Mouse (Mus musculus): ENCODE results near the gene Rbfox1. TPM values are rescaled to one million over a fixed set of nuclear protein-coding genes. Genes with fewer than 3 reads are reported as not detected.
A peak's percentile ranks its signal among the peaks of the same experiment; 100 is the strongest.

The Rbfox1 gene
- not detected in 2 replicates for total RNA-seq (2014; fragmentation: Nextera tagmentation)
- 0.04 TPM in 1 of 2 replicates, not detected in the other for total RNA-seq (2017)

DNA sequence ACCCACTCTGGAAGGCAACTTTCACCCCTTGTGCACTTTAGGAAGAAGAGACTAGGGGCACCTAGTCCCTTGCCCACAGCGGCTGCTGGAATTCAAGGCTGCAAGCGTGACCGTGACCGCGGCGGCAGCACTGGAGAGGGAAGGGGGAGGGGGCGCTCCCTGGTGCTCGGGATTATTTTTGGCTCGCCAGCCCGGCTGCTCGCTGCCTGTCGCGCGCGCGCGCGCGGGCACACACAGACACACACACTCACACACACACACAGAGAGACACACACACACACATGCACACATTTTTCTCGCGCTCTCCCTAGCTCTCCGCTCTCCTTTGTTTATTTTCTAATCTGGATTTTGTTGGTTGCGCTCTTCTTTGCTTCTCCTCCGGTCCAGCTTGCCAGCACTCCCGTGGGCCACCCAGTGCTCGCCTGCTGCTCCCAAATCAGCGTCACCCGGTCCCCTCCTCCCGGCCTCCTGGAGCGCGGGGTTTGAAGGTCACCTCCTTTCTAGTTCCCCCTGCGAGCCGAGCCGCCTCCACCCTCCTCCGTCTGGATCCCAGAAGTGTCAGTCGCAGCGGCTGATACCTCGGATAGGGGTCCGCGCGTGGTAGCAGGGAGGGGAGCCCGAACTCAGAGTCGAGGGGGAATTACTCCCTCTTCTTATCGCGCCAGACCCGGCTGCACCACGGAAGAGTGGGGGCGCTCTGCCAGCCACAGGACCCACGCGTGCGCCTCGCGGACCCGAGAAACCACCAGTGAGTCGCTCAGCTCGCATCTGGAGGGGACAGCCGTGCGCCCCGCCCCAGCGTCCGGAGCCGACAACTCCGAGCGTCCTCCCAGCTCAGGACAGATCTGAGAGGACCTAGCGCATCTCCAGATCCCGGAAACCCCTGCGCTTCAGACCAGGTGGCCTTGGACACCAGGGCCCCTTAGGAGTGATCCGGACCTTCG is at the start of gene Rbfox1:
Rbfox1 (plus strand) TSS at position 610 of the 944 bp plus-strand sequence.
- ATAC-seq (replicated peaks; ENCODE audit: low FRiP score, low TSS enrichment, poor library complexity, severe bottlenecking) = no peak

DNA sequence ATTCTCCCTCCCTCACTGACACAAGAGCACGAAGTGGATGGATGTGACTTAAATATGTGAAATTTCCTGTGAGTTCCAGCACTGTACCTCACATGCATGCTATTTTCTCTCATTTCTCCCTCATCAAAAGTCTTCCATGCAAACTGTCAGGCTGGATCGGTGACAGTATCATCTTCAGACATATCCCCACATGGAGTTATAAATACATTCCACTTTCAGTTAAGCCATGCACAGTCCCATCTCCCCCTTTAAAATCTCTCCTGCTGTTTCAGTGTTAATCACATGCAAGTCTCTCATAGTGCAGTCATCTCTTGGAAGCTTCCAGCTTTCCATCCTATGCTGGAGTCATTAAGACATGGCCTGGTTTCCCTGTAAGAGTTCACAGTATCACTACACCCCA is 48.4 kb upstream of the Rbfox1 start:
- ATAC-seq (replicated peaks; ENCODE audit: low FRiP score, low TSS enrichment, poor library complexity, severe bottlenecking) = no peak

DNA sequence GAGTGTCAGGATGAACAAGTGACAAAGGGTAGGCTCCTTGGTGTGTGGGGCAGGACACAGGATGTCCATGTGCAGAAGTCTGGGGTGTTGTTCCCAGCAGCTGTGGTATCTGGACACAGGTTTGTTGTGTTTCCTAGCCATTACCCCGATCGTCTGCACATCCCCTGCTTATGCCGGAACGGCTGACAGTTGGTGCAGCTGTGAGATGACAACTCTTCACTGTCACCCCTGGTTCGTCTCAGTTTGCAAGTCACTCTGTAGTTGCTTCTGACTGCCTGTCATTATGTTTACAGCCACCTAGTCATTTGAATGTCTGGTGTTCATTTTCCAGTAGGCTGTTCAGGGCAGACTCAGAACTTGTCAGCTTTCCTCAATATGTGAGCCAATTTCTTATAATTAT is 44.0 kb upstream of the Rbfox1 start:
- no peak for ATAC-seq (replicated peaks; ENCODE audit: low FRiP score, low TSS enrichment, poor library complexity, severe bottlenecking)

DNA sequence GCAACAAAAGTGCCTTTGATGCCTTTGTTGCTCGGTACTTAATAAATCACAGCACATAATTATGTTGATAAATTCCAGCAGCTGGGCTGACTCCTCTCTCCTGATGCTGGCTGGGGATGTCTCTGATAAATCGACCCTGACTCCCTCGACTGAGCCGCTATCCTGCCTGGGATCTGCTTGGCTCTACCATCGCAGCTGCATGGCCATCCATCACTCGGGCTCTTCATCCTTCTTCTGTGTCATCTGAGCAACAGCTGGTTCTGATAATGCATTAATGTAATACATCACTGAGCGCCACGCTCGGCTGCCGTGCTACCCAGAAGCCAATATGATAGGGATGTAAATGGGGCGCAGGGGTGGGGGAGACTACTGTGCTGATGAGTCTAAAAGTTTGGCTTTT is 39.5 kb upstream of the Rbfox1 start:
- ATAC-seq (replicated peaks; ENCODE audit: low FRiP score, low TSS enrichment, poor library complexity, severe bottlenecking) = no peak

DNA sequence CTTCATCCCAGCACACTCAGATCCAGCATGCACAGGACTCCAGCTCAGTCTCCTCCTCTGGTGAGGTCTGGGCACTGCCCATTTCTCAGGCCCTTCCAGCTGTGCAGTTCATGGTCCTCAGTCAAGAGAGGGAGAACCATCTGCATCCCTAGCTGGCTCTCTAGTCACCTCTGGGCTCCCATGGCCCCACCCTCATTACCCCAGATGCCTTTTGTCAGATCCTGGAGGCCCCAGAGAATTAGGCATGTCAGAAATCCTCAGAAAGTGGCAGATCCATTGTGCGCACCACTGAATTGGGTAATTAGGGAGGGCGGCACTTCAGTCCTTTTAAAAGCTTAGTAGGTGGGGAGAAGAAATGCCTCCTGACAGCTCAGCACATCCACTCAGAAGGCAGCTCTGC is 32.1 kb upstream of the Rbfox1 start:
- ATAC-seq (replicated peaks; ENCODE audit: low FRiP score, low TSS enrichment, poor library complexity, severe bottlenecking) = no peak

DNA sequence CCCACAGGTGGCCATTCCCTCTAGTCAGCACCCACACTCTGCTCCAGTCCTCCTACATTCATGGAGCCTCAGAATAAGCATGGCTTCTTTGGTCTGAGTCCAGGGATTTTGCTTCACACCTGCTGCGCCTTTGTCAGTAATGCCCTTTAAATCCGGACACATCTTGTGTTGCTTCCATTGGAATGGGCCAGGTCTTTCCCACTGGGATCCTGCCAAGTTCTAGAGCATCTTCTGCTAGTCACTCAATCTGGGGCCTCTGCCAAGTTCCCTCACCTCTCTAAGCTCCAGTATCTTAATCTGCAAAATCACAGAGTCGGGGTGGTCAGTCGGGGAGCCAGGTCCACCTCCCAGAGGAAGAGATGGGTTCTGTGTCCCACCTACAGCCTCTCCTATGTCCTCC is 20.8 kb upstream of the Rbfox1 start:
- ATAC-seq (replicated peaks; ENCODE audit: low FRiP score, low TSS enrichment, poor library complexity, severe bottlenecking) = no peak

DNA sequence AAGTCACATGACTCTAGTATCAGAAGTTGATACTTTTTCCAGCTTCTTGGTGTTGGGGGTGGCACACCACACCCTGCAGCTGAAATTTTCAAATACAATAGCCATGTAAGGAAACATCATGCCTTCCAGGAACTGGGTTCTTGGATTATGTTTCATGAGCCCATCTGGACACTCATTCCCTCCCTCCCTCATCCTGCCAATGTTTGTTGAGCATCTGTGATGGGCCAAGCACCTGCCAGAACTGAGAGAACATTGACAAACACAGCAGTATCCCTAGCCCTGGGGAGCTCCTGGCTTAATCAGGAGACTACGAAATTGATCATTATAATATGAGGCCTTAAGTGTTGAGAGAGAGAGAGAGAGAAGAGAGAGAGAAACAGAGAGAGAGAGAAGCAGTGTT is 18.2 kb upstream of the Rbfox1 start:
- ATAC-seq (replicated peaks; ENCODE audit: low FRiP score, low TSS enrichment, poor library complexity, severe bottlenecking) = no peak

DNA sequence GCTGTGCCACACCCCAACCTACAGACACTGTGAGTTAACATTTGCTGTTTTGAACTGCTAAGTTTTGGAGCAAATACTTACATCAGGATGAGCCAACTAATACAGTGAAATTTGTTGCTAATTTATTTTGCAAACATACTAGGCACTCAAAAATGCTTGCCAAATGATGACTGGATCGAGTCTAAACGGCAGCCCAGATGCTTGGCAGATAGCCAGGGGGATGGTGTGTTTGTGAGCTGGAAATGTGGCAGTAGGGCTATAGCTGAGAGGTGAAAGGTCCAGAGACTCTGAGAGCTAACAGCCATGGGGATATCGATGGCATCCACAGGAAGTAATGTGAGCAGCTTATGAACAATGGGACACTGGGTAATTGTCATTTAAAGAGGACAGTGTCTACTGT is 14.8 kb upstream of the Rbfox1 start:
- no peak for ATAC-seq (replicated peaks; ENCODE audit: low FRiP score, low TSS enrichment, poor library complexity, severe bottlenecking)

DNA sequence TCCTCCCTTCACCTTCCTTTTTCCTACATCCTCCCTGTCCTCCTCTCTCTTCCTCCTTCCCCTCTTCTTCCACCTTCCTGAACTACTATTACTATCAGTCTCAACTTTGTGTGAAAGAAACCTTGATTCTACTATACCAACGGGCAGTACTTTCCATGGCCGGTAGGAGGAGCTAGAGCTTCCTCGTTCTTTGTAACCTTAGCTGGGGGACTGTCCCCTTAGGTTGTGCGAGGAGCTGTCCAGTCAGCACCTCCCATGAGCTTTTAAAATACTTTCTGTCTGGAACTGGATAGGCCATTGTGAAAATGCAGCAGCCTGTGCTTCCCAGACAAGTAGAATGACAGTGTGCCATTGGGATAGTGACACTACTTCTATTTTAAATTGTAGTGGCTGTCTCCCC is 3.3 kb upstream of the Rbfox1 start:
- peak; percentile 74 for ATAC-seq (replicated peaks; ENCODE audit: low FRiP score, low TSS enrichment, poor library complexity, severe bottlenecking)

DNA sequence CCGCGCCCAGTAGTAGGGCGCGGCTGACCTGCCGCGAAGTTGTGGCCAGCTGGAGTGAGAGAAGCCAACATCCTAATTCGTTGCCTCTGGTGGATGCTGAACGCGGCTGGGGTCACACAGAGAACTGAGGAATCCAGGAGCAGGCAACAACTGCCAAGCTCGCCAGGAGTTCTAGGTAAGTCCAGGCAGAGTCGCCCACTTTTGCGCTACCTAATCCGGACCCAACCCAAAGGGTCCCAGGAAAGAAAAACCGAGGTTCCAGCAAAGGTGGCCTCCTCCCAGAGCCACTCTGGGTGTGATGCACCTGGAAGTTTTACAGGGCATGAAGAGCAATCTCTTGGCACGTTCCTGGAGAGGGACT is 515 bp downstream of the Rbfox1 start:
- ATAC-seq (replicated peaks; ENCODE audit: low FRiP score, low TSS enrichment, poor library complexity, severe bottlenecking) = no peak

DNA sequence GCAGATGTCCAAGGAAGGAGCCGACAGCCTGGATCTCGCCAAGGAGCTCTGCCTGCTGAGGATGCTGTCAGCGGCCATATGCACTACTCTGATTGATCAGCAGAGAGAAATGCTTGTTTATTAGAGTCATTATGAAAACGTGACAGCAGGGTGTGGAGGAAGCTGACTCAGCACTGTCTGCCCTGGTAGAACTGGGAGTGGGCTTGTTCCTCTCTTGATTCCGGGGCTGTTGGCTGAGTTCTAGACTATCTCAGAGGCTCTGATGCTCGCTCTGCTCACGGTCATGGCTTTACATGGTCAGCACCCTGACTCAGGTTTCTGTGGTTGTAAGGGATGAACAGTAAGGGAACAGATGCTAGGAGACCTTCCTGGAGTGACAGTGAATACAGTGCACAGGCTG is 10.4 kb downstream of the Rbfox1 start:
- no peak for ATAC-seq (replicated peaks; ENCODE audit: low FRiP score, low TSS enrichment, poor library complexity, severe bottlenecking)

DNA sequence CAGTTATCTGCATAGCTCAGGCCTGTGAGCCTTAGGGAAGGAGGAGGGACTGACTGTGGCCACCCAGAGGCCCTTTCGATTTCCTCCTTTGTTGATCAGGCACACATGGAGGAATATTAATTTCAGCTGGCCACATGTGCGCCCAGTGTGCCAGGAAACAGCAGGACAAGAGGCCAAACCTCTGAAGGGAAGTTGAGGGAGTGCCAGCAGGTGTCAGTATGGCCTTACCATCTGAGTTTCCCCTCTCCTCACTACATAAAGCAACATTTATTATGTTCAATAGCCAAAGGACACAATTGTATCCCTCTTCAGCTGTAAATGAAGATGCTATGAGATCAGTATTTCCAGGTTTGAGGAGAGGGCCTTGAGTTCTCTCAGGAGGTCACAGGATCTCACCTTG is 13.2 kb downstream of the Rbfox1 start:
- no peak for ATAC-seq (replicated peaks; ENCODE audit: low FRiP score, low TSS enrichment, poor library complexity, severe bottlenecking)

DNA sequence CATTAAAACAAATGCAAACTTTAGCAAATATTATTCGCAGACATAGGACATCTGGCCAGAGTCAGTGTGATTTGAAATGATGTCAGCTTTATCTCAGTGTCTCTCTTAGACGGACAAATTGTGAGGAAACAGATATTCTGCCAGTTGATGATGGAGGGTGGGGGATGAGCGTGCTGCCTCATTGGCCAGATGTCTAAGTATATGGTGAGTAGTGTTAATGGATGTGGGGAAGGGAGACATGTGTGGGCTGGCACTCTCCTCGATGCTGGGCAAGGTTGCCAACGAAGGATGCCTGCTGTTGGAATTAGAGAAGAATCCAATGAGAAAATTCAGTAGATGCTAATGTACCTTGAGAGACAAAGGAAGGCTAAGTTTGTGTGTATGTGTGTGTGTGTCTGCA is 25.6 kb downstream of the Rbfox1 start:
- no peak for ATAC-seq (replicated peaks; ENCODE audit: low FRiP score, low TSS enrichment, poor library complexity, severe bottlenecking)

DNA sequence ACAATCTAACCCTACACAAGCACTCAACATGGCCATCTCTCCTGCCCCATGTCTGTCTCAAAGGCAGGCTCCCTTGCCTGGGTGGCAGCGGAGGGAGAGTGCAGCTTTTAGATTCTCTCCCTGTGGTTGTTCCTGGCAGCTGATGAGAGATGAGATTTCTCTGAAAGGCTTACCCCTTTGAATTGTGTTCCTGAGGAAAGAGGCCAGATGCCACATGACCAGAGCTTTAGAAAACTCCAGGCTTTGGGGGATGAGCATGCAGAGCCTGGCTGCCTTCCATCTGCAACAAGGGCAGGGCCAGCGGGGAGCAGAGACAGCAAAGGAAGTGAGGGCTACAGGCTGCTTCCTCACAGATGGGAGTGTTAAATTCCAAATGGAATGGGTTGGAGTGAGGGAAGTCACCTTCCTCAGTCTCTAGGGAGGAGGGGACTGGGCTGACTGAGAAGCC is 26.7 kb downstream of the Rbfox1 start:
- ATAC-seq (replicated peaks; ENCODE audit: low FRiP score, low TSS enrichment, poor library complexity, severe bottlenecking) = no peak

DNA sequence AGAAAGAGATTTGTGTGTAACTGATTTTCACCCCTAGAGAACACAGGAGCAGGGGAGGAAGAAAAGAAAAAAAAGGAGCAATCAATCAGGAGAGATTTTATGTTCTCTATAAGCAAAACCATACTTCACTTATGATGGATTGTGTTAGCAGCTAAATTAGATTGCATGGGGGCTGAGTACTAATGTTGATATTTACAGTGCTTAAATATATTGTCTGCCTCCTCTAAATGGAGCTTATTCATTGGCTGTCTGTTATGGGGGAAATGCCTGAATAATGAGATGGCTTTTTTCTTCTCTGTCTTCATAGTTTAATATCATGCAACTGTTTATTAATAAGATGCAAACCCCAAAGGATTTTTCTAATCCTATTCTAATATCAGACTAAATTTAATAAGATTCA is 32.8 kb downstream of the Rbfox1 start:
- ATAC-seq (replicated peaks; ENCODE audit: low FRiP score, low TSS enrichment, poor library complexity, severe bottlenecking) = no peak

DNA sequence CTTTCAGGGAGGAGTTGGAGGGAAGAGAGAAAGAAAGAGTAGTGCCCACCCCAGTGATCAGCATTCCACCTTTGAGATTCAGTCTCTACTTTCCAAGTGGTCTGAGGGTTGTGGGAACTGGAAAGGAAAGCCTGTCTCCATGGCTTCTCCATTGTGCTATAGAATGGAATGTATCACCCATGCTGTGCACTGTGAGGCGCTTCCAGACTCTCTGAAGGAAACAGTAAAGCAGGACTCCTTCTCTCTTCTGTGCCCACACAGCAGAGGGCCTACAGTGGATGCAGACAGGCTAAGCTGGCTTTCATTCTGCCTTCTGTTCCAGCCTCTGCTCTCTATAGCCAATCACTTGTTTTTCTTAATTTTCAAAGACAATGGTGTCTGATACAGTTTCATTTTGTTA is 41.8 kb downstream of the Rbfox1 start:
- ATAC-seq (replicated peaks; ENCODE audit: low FRiP score, low TSS enrichment, poor library complexity, severe bottlenecking) = no peak

DNA sequence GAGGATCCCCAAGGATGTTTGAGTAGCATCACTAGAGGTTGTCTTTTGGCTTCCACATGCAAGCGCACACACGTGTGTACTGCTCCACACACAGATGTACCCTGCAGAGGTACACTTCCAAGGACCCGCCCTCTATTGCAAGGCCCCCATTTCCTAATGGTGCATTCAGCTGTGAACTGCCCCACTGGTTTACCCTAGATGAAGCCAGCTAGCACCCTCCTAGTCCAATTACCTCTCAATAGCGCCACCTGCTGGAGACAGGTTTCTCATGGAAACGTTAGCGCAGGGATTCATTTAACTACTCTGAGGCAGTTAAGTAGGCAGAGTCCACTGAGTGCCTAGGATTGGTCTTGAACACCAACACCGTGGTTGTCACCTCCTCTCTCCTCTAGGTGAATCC is 46.5 kb downstream of the Rbfox1 start:
- ATAC-seq (replicated peaks; ENCODE audit: low FRiP score, low TSS enrichment, poor library complexity, severe bottlenecking) = 0 out of 2 replicates have a peak, but pooled peaks have one; percentile 57

DNA sequence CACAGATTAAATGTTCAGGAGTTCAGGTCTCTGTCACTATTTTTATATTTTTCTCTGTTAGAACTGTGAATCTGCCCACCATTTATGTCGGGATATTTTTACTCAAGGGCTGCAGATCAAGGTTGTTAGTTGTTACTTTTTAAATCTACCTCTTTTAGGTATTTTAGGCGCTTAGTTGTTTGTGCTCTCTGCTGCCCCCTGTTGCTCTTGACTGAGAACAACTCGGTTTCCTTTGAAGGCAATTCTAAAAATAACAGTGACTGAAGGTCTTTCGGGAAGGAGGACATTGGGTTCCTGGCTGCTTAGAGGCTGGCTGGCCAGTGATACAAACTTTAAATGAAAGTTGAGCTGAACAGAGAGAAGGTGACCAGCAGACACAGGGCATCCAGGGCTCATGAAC is 54.9 kb downstream of the Rbfox1 start:
- ATAC-seq (replicated peaks; ENCODE audit: low FRiP score, low TSS enrichment, poor library complexity, severe bottlenecking) = no peak

DNA sequence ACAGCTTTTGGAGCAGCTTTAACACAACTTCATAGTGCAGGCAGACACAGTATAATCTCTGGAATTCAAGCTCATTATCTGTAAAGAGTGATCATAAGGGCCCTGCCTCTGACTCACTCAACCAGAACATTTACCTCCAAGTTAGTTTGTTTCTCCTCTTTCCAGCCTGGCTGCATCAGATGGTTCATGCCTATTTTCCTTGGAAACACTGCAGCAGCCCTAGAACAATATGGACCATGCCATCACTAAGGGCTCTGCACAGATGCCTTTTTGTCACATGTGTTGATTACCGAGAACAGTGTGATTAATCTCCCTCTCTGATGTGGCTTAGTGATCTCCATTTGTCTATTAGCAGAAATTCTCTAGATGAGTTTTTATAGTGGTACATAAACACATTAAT is 60.5 kb downstream of the Rbfox1 start:
- no peak for ATAC-seq (replicated peaks; ENCODE audit: low FRiP score, low TSS enrichment, poor library complexity, severe bottlenecking)

DNA sequence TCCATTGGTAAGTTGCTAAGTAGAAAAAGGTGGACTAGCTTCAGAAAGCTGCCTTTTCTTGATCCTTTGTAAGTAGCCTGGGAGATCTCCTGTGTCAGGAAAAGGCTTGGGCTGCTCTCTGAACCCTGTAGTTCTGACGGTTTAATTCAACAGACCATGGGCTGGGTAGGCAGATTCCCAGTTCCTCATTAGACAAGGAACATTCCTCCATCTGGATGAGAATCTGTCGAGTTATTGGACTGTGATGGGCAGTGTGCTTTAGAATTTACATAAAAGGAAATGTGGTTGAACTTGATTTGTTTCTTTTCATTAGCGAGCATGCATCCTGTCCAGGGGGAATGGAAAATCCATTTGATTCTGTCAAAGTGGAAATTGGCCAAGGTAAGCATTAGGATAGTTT is 68.0 kb downstream of the Rbfox1 start:
- no peak for ATAC-seq (replicated peaks; ENCODE audit: low FRiP score, low TSS enrichment, poor library complexity, severe bottlenecking)

DNA sequence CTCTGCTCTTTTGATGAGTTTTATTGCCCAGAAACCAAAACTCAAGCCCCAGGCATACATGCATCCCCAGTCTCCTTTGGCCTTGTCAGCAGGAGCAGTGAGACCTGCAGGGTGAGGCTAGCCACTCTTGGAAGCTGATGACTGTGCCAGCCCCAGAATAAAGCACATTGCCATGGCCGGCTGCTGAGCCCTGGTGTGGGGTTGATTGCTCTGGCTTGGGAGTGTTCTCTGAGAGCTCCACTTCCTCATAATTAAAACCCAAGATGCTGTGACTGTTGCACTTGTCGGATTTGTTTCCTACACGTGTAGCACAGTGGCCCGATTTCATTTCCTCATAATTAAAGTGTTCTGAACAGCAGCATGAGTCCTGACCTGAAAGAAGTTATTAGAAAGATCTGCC is 72.3 kb downstream of the Rbfox1 start:
- ATAC-seq (replicated peaks; ENCODE audit: low FRiP score, low TSS enrichment, poor library complexity, severe bottlenecking) = no peak
